Mouse (Mus musculus): ENCODE measurements at regions not wholly inside any gene's neighbourhood (a gene's known extent, or its start where the extent isn't known, plus 50 kb on each side); places are given as distances from the start of the nearest gene placed in this dataset.
"Not testable (repeated sequence)": the region's sequence is repeated elsewhere in the genome, so short reads cannot be mapped to it uniquely, and the experiment has no call there.

GRCm38 (mm10) chr8:20010947-20011346, 107.8 kb downstream of the Gm31371 start:
- TF ChIP-seq CTCF (IDR thresholded peaks at IDR 0.05; ENCODE audit: insufficient read depth, low read length); POLR2A (IDR thresholded peaks at IDR 0.05; ENCODE audit: borderline replicate concordance, extremely low read depth, low read depth, low read length): not testable (repeated sequence)

Measured in lung, adult 2 months (tissue).